Mouse (Mus musculus) small intestine, adult 2 months (tissue): ENCODE data around the gene Ptrh2. TPM values are rescaled to one million over a fixed set of nuclear protein-coding genes. Genes with fewer than 3 reads are reported as not detected.

Experiments
- H3K27ac ChIP-seq: fragments of 200-500 bp; 2 replicates; pipeline ENCODE4 v1.5.1; 2012; ENCODE audit warnings: low read depth, low read length, control low read depth, inconsistent platforms; ENCODE audit not compliant: insufficient read depth
- H3K27me3 ChIP-seq: fragments of 200-500 bp; 2 replicates; pipeline ENCODE4 v1.6.1; 2012; ENCODE audit warnings: mild to moderate bottlenecking, moderate library complexity, low read length, inconsistent platforms; ENCODE audit not compliant: control insufficient read depth, insufficient read depth
- H3K36me3 ChIP-seq: fragments of 200-500 bp; 2 replicates; pipeline ENCODE4 v1.6.1; 2012; ENCODE audit warnings: mild to moderate bottlenecking, low read length, control low read depth, inconsistent platforms; ENCODE audit not compliant: control insufficient read depth, insufficient read depth
- H3K4me1 ChIP-seq: fragments of 200-500 bp; 2 replicates; pipeline ENCODE4 v1.6.1; 2012; ENCODE audit warnings: low read length, inconsistent platforms, mixed read lengths; ENCODE audit not compliant: control insufficient read depth, insufficient read depth, insufficient read length
- H3K4me3 ChIP-seq: fragments of 200-500 bp; 2 replicates; pipeline ENCODE4 v1.5.1; 2012; ENCODE audit warnings: low read depth, mild to moderate bottlenecking, control low read depth, inconsistent platforms, low read length, moderate library complexity
- CTCF ChIP-seq: fragments of 200-500 bp; IDR thresholded peaks from 2 replicates; pipeline ENCODE4 v1.5.1; 2012; ENCODE audit warnings: low read depth, mild to moderate bottlenecking, control low read depth, inconsistent platforms, low read length, moderate library complexity, mixed read lengths; ENCODE audit not compliant: insufficient replicate concordance, insufficient read length; ENCODE audit errors: extremely low read depth
- POLR2A ChIP-seq: fragments of 200-500 bp; IDR thresholded peaks from 2 replicates; pipeline ENCODE4 v1.6.1; 2012; ENCODE audit warnings: low read depth, mild to moderate bottlenecking, control low read depth, inconsistent platforms, low read length, moderate library complexity
- WGBS: fragments of 180-500 bp; shearing (Covaris S2); methylation state at CpG from one replicate; pipeline ENCODE4 v1.1.7; 2018; 5-methylcytosine and 5-hydroxymethylcytosine counted together
- polyA plus RNA-seq: library from polyadenylated mRNA; depleted of rRNA; stranded (reverse); fragments of >200 nt; gene quantifications from 2 replicates; pipeline ENCODE4 v1.2.3, GENCODE M21; 2012; rRNA removed

Ptrh2 gene
- polyA plus RNA-seq, 1 experiment, result 1.5 TPM

DNA sequence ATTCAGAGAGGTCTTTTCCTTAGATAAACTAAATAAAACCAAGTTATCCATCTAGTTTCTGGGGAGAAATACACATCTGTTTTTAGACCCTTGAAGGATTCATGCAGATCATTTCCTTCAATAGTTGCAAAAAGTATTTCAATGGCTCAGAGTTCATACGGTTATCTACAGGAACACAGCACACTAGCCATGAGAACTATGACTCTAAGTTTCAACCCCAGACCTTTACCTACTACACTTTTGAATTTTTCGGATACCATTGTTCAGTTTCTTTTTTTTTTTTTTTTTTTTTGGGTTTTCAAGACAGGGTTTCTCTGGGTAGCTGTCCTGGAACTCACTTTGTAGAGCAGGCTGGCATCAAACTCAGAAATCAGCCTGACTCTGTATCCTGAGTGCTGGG is 55.7 kb downstream of the Ptrh2 start:
- 22% methylated on average over 2 of the region's 2 CpGs for WGBS
- TF ChIP-seq CTCF, result no peak
- TF ChIP-seq POLR2A, result no peak
- Histone ChIP-seq H3K36me3 (peaks cover 16% of the 10 kb centered on the region), H3K27me3 (no peaks in the 10 kb centered on the region), H3K4me3 (0 out of 2 replicates have a peak overlapping the region, but pooled peaks have one; percentile 5), H3K4me1 (peaks cover 15% of the 10 kb centered on the region), H3K27ac (peak overlapping the region; percentile 69)

DNA sequence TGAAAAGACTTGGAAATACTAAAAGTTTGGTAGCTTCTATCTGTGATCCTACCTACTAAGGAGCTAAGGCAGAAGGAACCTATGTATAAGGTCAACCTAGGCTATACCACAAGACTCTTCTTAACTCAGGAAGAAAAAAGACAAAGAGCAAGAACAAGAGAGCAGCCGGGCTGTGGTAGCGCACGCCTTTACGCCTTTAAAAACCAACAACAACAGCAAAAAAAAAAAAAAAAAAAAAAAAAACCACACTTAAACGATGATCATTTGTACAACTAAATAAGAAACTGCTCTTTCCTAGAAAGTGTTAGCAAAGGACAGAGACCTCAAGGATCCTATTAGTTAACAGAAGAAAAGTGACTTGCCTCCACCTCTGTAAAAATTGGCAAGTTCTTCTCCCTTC is 57.7 kb downstream of the Ptrh2 start:
- WGBS, result 75% methylated on average over 5 of the region's 5 CpGs
- Histone ChIP-seq H3K27me3 (no peaks in the 10 kb centered on the region), H3K4me3 (no peak overlapping the region), H3K4me1 (peaks cover 26% of the 10 kb centered on the region), H3K36me3 (peaks cover 6% of the 10 kb centered on the region), H3K27ac (no peak overlapping the region)
- TF ChIP-seq POLR2A (no peak), CTCF (no peak)

Other genes with a start within 250 kb of the Ptrh2 start
- gene Rnft1, start 199.3 kb upstream of the Ptrh2 start, polyA plus RNA-seq, result 1.1 TPM in 2 replicates
- 1.5 and 3.9 TPM in 2 replicates for gene Rps6kb1, start 139.2 kb upstream of the Ptrh2 start, polyA plus RNA-seq
- 0.93 and 1.2 TPM in 2 replicates for gene Tubd1, start 139.0 kb upstream of the Ptrh2 start, polyA plus RNA-seq
- 22.1 and 38.8 TPM in 2 replicates for gene Vmp1, start 149 bp upstream of the Ptrh2 start, polyA plus RNA-seq
- gene Cltc, start 73.6 kb downstream of the Ptrh2 start, polyA plus RNA-seq, result 27.0 and 74.8 TPM in 2 replicates
- gene Dhx40, start 123.8 kb downstream of the Ptrh2 start, polyA plus RNA-seq, result 0.79 and 2.0 TPM in 2 replicates